Mouse (Mus musculus): ENCODE data around the gene Cyp27a1. TPM values are rescaled to one million over a fixed set of nuclear protein-coding genes. Genes with fewer than 3 reads are reported as not detected.

The Cyp27a1 gene
- polyA plus RNA-seq, 1 experiment from 2014 or later, result 10.8 TPM

GRCm38 (mm10) chr1:74754175-74754785 is 40.9 kb downstream of the Cyp27a1 start:
- DNase-seq (ENCODE audit: low spot score) (no peak), ATAC-seq (replicated peaks; ENCODE audit: low FRiP score, low read depth) (no peak; the same call in 1 of the 2 replicates)
- H3K9ac ChIP-seq (ENCODE audit: low read depth, low read length), result no peak overlapping the region
- no peaks in the 10 kb centered on the region for H3K36me3 ChIP-seq (ENCODE audit: insufficient read depth, low read length)
- 0 out of 2 replicates have a peak, but pooled peaks cover 6% of the 10 kb centered on the region for H3K4me1 ChIP-seq (replicated peaks; ENCODE audit: insufficient read depth, low read length)
- H3K9me3 ChIP-seq (replicated peaks; ENCODE audit: low read length), result no peaks in the 10 kb centered on the region
- no peaks in the 10 kb centered on the region for H3K27me3 ChIP-seq (ENCODE audit: insufficient read depth, low read length)
- H3K4me2 ChIP-seq (ENCODE audit: low read length), result no peak overlapping the region
- whole genome bisulfite sequencing, result 35% methylated on average over 5 of the region's 5 CpGs
- TF ChIP-seq CTCF (IDR thresholded peaks at IDR 0.05; ENCODE audit: low read depth), result no peak
- H3K27ac ChIP-seq, result no peak overlapping the region
- H3K4me3 ChIP-seq (replicated peaks; ENCODE audit: low read depth, low read length), result no peak overlapping the region

- Histone ChIP-seq H3K27ac (no peak overlapping the region), H3K4me1 (replicated peaks; ENCODE audit: insufficient read depth, low read length) (no peaks in the 10 kb centered on the region), H3K4me2 (ENCODE audit: low read length) (no peak overlapping the region), H3K9ac (ENCODE audit: low read depth, low read length) (no peak overlapping the region), H3K4me3 (replicated peaks; ENCODE audit: low read depth, low read length) (no peak overlapping the region), H3K9me3 (replicated peaks; ENCODE audit: low read length) (no peaks in the 10 kb centered on the region), H3K36me3 (ENCODE audit: insufficient read depth, low read length) (no peaks in the 10 kb centered on the region), H3K27me3 (ENCODE audit: insufficient read depth, low read length) (peaks cover 6% of the 10 kb centered on the region; the same call in 1 of the 2 replicates)
- 25% methylated on average over 4 of the region's 4 CpGs for WGBS
- DNase-seq (ENCODE audit: low spot score), result peak; percentile 90
- ATAC-seq (replicated peaks; ENCODE audit: low FRiP score, low read depth), result 0 out of 2 replicates have a peak, but pooled peaks have one; percentile 36
- TF ChIP-seq CTCF (IDR thresholded peaks at IDR 0.05; ENCODE audit: low read depth), result peak; percentile 85
Observed at GRCm38 (mm10) chr1:74759773-74760172, 46.4 kb downstream of the Cyp27a1 start.

GRCm38 (mm10) chr1:74763081-74763480 is 49.7 kb downstream of the Cyp27a1 start:
- TF ChIP-seq CTCF (IDR thresholded peaks at IDR 0.05; ENCODE audit: low read depth), result peak; percentile 77
- 3% methylated on average over 6 of the region's 6 CpGs for WGBS
- Histone ChIP-seq H3K27ac (no peak overlapping the region), H3K9me3 (replicated peaks; ENCODE audit: low read length) (no peaks in the 10 kb centered on the region), H3K4me1 (replicated peaks; ENCODE audit: insufficient read depth, low read length) (no peaks in the 10 kb centered on the region), H3K9ac (ENCODE audit: low read depth, low read length) (no peak overlapping the region), H3K4me2 (ENCODE audit: low read length) (no peak overlapping the region), H3K4me3 (replicated peaks; ENCODE audit: low read depth, low read length) (no peak overlapping the region), H3K36me3 (ENCODE audit: insufficient read depth, low read length) (no peaks in the 10 kb centered on the region), H3K27me3 (ENCODE audit: insufficient read depth, low read length) (peaks cover 6% of the 10 kb centered on the region; the same call in 1 of the 2 replicates)
- peak; percentile 82 for DNase-seq (ENCODE audit: low spot score)
- ATAC-seq (replicated peaks; ENCODE audit: low FRiP score, low read depth), result no peak

DNA sequence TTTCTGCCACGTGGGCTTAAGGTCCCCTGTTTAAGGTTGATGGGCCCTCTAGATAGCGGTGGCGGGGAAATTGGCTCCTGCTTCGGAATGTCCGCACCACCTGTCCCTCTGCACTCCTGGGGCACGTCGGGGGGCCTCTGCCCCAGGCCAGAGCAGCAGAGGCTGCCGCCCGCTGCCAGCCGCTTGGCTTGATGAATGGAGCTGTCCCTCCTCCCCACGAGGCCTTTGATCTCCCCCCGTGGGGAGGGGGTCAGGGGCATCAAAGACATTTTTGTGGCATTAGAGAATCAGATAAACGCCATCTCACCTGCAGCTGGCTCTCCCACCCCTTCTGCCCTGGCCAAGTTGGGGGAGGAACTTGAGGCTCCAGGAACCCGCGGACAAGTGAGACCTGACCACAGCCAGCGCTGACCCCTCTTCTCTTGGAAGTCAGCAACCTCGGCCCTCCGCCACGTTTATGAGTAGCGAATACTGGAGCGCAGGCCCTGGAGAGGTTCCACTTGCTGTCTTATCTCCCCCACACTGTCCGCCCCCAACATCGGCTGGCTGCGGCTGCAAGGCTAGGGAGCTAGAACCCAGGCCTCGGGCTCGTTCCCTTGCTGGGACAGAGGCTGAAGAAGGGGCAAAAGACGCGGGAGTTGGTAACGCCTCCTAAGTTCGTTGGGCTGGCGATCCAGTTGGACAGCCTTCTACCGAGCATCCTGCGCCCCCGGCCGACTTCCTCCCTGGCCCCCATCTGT is 57.5 kb downstream of the Cyp27a1 start:
- peak overlapping the region; percentile 44 for H3K4me3 ChIP-seq (replicated peaks; ENCODE audit: low read depth, low read length)
- H3K9ac ChIP-seq (ENCODE audit: low read depth, low read length), result no peak overlapping the region
- no peak for TF ChIP-seq CTCF (IDR thresholded peaks at IDR 0.05; ENCODE audit: low read depth)
- WGBS, result 3% methylated on average over 35 of the region's 35 CpGs
- peaks cover 40% of the 10 kb centered on the region for H3K27me3 ChIP-seq (ENCODE audit: insufficient read depth, low read length)
- ATAC-seq (replicated peaks; ENCODE audit: low FRiP score, low read depth) (no peak), DNase-seq (ENCODE audit: low spot score) (no peak)
- peaks cover 19% of the 10 kb centered on the region for H3K4me1 ChIP-seq (replicated peaks; ENCODE audit: insufficient read depth, low read length)
- H3K9me3 ChIP-seq (replicated peaks; ENCODE audit: low read length), result no peaks in the 10 kb centered on the region
- no peaks in the 10 kb centered on the region for H3K36me3 ChIP-seq (ENCODE audit: insufficient read depth, low read length)
- H3K4me2 ChIP-seq (ENCODE audit: low read length), result peak overlapping the region; percentile 89
- no peak overlapping the region for H3K27ac ChIP-seq

- H3K4me2 ChIP-seq (ENCODE audit: low read length), result peak overlapping the region; percentile 89
- no peak for TF ChIP-seq CTCF (IDR thresholded peaks at IDR 0.05; ENCODE audit: low read depth)
- peak overlapping the region; percentile 44 for H3K4me3 ChIP-seq (replicated peaks; ENCODE audit: low read depth, low read length)
- DNase-seq (ENCODE audit: low spot score) (no peak), ATAC-seq (replicated peaks; ENCODE audit: low FRiP score, low read depth) (no peak)
- H3K36me3 ChIP-seq (ENCODE audit: insufficient read depth, low read length), result no peaks in the 10 kb centered on the region
- no peak overlapping the region for H3K27ac ChIP-seq
- WGBS, result 0% methylated on average over 25 of the region's 26 CpGs
- 0 out of 2 replicates have a peak overlapping the region, but pooled peaks have one; percentile 31 for H3K9ac ChIP-seq (ENCODE audit: low read depth, low read length)
- peaks cover 40% of the 10 kb centered on the region for H3K27me3 ChIP-seq (ENCODE audit: insufficient read depth, low read length)
- peaks cover 19% of the 10 kb centered on the region for H3K4me1 ChIP-seq (replicated peaks; ENCODE audit: insufficient read depth, low read length)
- H3K9me3 ChIP-seq (replicated peaks; ENCODE audit: low read length), result no peaks in the 10 kb centered on the region
Observed at GRCm38 (mm10) chr1:74771467-74771844, 58.1 kb downstream of the Cyp27a1 start.

DNA sequence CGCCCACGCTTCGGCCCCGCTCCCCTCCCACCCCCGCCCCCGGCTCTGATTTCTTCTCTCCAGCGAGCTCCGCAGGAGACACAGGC is 58.3 kb downstream of the Cyp27a1 start, which contains the start of gene Wnt6:
Gene Wnt6 (plus strand): TSS at position 48 of the 86 bp plus-strand sequence.
- Histone ChIP-seq H3K9me3 (replicated peaks; ENCODE audit: low read length) (no peaks in the 10 kb centered on the region), H3K4me1 (replicated peaks; ENCODE audit: insufficient read depth, low read length) (peaks cover 19% of the 10 kb centered on the region), H3K9ac (ENCODE audit: low read depth, low read length) (0 out of 2 replicates have a peak within 1 kb of the TSS, but pooled peaks have one; percentile 31), H3K4me2 (ENCODE audit: low read length) (peak within 1 kb of the TSS; percentile 89), H3K27ac (no peak within 1 kb of the TSS), H3K4me3 (replicated peaks; ENCODE audit: low read depth, low read length) (peak within 1 kb of the TSS; percentile 44), H3K36me3 (ENCODE audit: insufficient read depth, low read length) (no peaks in the 10 kb centered on the region), H3K27me3 (ENCODE audit: insufficient read depth, low read length) (peaks cover 40% of the 10 kb centered on the region)
- no peak for DNase-seq (ENCODE audit: low spot score)
- ATAC-seq (replicated peaks; ENCODE audit: low FRiP score, low read depth), result no peak
- no peak for TF ChIP-seq CTCF (IDR thresholded peaks at IDR 0.05; ENCODE audit: low read depth)
- WGBS, result 0% methylated on average over 4 of the region's 8 CpGs

Data from kidney, postnatal 0 days (tissue).